Mouse (Mus musculus) lung, postnatal 0 days (tissue): ENCODE data around the gene Sapcd2. TPM values are rescaled to one million over a fixed set of nuclear protein-coding genes. Genes with fewer than 3 reads are reported as not detected.

Source experiments
- ATAC-seq: fragments of 200-750 bp; cut with Nextera tagmentation; 2 replicates; pipeline ENCODE4 v1.8.0; 2017; ENCODE audit warnings: moderate library complexity
- DNase-seq: peaks from one replicate; pipeline ENCODE4 v3.0.0-alpha.2; 2016; ENCODE audit warnings: low spot score
- H3K27ac ChIP-seq: fragments of 300-500 bp; sonication (generic); 2 replicates; pipeline ENCODE4 v1.5.1; 2014; ENCODE audit warnings: antibody characterized with exemption, mild to moderate bottlenecking, low read length, mixed read lengths
- H3K27me3 ChIP-seq: fragments of 300-500 bp; sonication (generic); replicated peaks from 2 replicates; pipeline ENCODE4 v1.6.1; 2014; ENCODE audit warnings: low read length, mixed read lengths; ENCODE audit not compliant: insufficient read depth
- H3K36me3 ChIP-seq: fragments of 300-500 bp; sonication (generic); 2 replicates; pipeline ENCODE4 v1.6.1; 2014; ENCODE audit warnings: low read length, mixed read lengths; ENCODE audit not compliant: insufficient read depth
- H3K4me1 ChIP-seq: fragments of 300-500 bp; sonication (generic); 2 replicates; pipeline ENCODE4 v1.6.1; 2014; ENCODE audit warnings: antibody characterized with exemption, low read depth, low read length, mixed read lengths; ENCODE audit not compliant: insufficient read depth
- H3K4me2 ChIP-seq: fragments of 300-500 bp; sonication (generic); replicated peaks from 2 replicates; pipeline ENCODE4 v1.6.1; 2014; ENCODE audit warnings: low read depth, mild to moderate bottlenecking, low read length, moderate library complexity, mixed read lengths
- H3K4me3 ChIP-seq: fragments of 300-500 bp; sonication (generic); 2 replicates; pipeline ENCODE4 v1.5.1; 2014; ENCODE audit warnings: low read depth, low read length
- H3K9ac ChIP-seq: fragments of 300-500 bp; sonication (generic); replicated peaks from 2 replicates; pipeline ENCODE4 v1.6.1; 2014; ENCODE audit warnings: low read depth, mild to moderate bottlenecking
- H3K9me3 ChIP-seq: fragments of 300-500 bp; sonication (generic); 2 replicates; pipeline ENCODE4 v1.6.1; 2016; ENCODE audit warnings: low read length, mixed read lengths
- CTCF ChIP-seq: IDR thresholded peaks from 2 replicates; pipeline ENCODE4 v1.5.1; 2016; ENCODE audit warnings: antibody characterized with exemption, mild to moderate bottlenecking
- EP300 ChIP-seq: IDR thresholded peaks from 2 replicates; pipeline ENCODE4 v1.6.1; 2016; ENCODE audit warnings: antibody characterized with exemption, mild to moderate bottlenecking, control low read depth
- WGBS: fragments of 180-500 bp; shearing (Covaris S2); extraction: QIAGEN DNeasy Blood & Tissue Kit; methylation state at CpG from one replicate; pipeline ENCODE4 v1.1.7; 2014; 5-methylcytosine and 5-hydroxymethylcytosine counted together
- polyA plus RNA-seq: library from polyadenylated mRNA; unstranded; fragments of >200 nt; fragmentation: Nextera tagmentation; extraction: Ambion mirVana; gene quantifications from 2 replicates; pipeline ENCODE4 v1.2.1, GENCODE M21; 2015

Gene Sapcd2
- polyA plus RNA-seq, 1 experiment from 2014 or later: 2.4 TPM

DNA sequence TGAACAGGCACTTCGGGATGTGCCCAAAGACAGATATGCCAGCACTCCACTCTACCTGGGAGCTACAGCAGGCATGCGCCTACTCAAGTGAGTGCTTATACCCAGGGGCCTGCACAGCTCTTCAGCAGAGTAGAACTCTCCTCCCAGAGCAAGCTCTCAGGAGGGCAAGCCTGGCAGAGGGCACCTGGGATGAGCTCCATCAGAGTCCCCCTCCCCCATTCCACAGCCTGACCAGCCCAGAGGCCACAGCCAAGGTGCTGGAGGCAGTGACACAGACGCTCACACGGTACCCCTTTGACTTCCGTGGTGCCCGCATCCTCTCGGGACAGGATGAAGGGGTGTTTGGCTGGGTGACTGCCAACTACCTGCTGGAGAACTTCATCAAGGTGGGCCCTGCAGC lies 25.9 kb downstream of the Sapcd2 start:
- H3K4me1 ChIP-seq: peaks cover 7% of the 10 kb centered on the region; the same call in 1 of the 2 replicates
- TF ChIP-seq CTCF (no peak), EP300 (no peak)
- no peak overlapping the region for H3K27ac ChIP-seq
- H3K4me2 ChIP-seq: no peak overlapping the region
- H3K9ac ChIP-seq: no peak overlapping the region
- no peaks in the 10 kb centered on the region for H3K36me3 ChIP-seq
- WGBS: 86% methylated on average over 7 of the region's 7 CpGs
- ATAC-seq: no peak
- H3K9me3 ChIP-seq: no peaks in the 10 kb centered on the region
- peaks cover 20% of the 10 kb centered on the region for H3K27me3 ChIP-seq
- H3K4me3 ChIP-seq: no peak overlapping the region
- no peak for DNase-seq

DNA sequence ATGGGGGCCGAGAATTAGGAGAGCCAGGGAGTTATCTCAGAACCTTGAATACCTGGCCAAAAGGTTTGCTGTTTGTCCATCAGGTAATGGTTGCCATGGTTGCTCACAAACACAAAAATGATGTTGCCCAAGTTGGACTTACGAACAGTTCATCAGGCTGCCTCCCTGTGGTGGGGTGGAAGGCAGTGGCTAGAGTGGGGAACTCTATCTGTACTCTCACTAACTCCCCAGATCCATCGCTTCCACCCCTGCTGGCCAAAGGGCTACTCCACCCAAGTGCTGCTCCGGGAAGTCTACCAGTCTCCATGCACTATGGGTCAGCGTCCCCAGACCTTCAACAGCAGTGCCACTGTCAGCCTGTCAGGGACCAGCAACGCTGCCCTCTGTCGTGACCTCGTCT lies 26.9 kb downstream of the Sapcd2 start, which contains the start of gene Npdc1:
TSS of gene Npdc1 (plus strand) at position 301 of the 400 bp plus-strand sequence.
- H3K9me3 ChIP-seq: no peaks in the 10 kb centered on the region
- DNase-seq: no peak
- H3K4me1 ChIP-seq: peaks cover 7% of the 10 kb centered on the region; the same call in 1 of the 2 replicates
- no peak for ATAC-seq
- TF ChIP-seq CTCF (no peak), EP300 (no peak)
- H3K4me2 ChIP-seq: no peak within 1 kb of the TSS
- no peak within 1 kb of the TSS for H3K27ac ChIP-seq
- 52% methylated on average over 8 of the region's 8 CpGs for WGBS
- no peak within 1 kb of the TSS for H3K4me3 ChIP-seq
- no peak within 1 kb of the TSS for H3K9ac ChIP-seq
- H3K27me3 ChIP-seq: peaks cover 23% of the 10 kb centered on the region
- no peaks in the 10 kb centered on the region for H3K36me3 ChIP-seq

DNA sequence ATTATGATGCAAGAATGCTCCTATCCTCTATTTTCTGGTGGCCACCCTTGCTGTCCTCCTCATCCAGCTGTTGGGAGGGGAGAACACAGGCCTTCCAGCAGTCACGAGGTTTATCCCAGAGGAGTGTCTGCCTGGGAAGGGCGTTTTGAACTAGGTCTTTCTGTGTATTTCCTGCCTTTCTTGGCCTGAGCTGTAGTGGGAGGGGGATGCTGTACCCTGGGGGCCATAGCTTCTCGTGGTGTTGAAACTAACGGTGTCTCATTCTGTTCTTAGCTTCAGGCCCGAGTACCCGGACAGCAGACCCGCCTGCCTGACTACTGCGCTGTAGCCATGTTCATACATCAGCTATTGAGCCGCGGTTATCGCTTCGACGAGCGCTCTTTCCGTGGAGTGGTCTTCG lies 28.2 kb downstream of the Sapcd2 start:
- Histone ChIP-seq H3K9me3 (no peaks in the 10 kb centered on the region), H3K4me2 (peak overlapping the region; percentile 28; the same call in 1 of the 2 replicates), H3K4me3 (no peak overlapping the region), H3K27ac (no peak overlapping the region), H3K36me3 (no peaks in the 10 kb centered on the region), H3K4me1 (peaks cover 4% of the 10 kb centered on the region; the same call in 1 of the 2 replicates), H3K9ac (no peak overlapping the region), H3K27me3 (peaks cover 22% of the 10 kb centered on the region)
- no peak for TF ChIP-seq EP300
- no peak for TF ChIP-seq CTCF
- no peak for DNase-seq
- WGBS: 16% methylated on average over 16 of the region's 16 CpGs
- no peak for ATAC-seq

DNA sequence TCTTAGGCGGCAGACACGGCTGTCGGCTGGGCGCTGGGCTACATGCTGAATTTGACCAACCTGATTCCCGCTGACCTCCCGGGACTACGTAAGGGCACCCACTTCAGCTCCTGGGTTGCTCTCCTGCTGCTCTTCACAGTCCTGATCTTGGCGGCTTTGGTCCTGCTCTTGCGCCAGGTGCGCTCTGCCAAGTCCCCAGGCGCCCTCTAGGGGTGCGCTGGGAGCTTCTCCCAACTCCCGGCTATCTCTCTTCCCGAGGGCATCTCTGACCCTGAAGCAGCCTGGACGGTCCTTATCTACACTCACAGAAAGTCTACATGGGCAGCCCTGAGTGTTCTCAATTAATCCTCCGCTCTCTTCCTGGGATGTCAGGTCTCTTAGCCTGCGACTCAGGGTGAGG lies 28.6 kb downstream of the Sapcd2 start:
- Histone ChIP-seq H3K9ac (no peak overlapping the region), H3K36me3 (no peaks in the 10 kb centered on the region), H3K4me2 (peak overlapping the region; percentile 28), H3K4me3 (no peak overlapping the region), H3K9me3 (no peaks in the 10 kb centered on the region), H3K27me3 (peaks cover 20% of the 10 kb centered on the region), H3K4me1 (peaks cover 4% of the 10 kb centered on the region; the same call in 1 of the 2 replicates), H3K27ac (no peak overlapping the region)
- DNase-seq (peak; percentile 76), ATAC-seq (peak; percentile 43)
- TF ChIP-seq EP300 (no peak), CTCF (peak; percentile 74)
- 5% methylated on average over 17 of the region's 17 CpGs for WGBS

DNA sequence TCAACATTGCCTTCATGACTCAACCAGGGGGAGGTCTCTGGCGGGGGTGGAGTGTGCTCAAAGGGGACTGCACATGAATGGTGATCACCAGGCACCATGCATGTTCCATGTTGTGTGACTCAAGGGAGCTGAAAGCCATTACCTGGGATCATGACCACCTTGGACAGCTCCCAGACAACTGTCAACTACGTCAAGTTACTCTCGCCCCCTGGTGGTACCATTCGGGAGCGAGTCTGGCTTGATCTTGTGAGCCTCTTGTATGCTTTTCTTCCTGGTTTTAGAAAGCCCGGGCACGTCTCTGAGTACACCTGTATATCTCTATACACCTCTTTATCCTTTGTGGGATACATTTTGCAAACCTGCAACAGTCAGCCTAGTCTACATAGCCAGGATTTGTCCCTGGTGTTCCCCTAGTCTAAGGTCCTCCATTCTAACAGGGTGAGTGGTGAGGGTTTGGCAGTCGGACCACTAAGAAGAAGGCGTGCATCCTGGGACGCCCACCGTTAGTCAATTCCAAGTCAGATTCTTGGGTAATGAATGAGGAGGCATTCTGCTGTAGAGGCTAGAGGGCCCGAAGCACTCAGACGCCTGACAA lies 30.4 kb downstream of the Sapcd2 start:
- 1% methylated on average over 13 of the region's 13 CpGs for WGBS
- Histone ChIP-seq H3K27me3 (peaks cover 20% of the 10 kb centered on the region), H3K4me2 (peak overlapping the region; percentile 69), H3K36me3 (no peaks in the 10 kb centered on the region), H3K9ac (no peak overlapping the region), H3K27ac (no peak overlapping the region), H3K4me1 (no peaks in the 10 kb centered on the region), H3K4me3 (peak overlapping the region; percentile 44), H3K9me3 (no peaks in the 10 kb centered on the region)
- no peak for TF ChIP-seq EP300
- peak; percentile 86 for TF ChIP-seq CTCF
- peak; percentile 81 for DNase-seq
- ATAC-seq: peak; percentile 43

DNA sequence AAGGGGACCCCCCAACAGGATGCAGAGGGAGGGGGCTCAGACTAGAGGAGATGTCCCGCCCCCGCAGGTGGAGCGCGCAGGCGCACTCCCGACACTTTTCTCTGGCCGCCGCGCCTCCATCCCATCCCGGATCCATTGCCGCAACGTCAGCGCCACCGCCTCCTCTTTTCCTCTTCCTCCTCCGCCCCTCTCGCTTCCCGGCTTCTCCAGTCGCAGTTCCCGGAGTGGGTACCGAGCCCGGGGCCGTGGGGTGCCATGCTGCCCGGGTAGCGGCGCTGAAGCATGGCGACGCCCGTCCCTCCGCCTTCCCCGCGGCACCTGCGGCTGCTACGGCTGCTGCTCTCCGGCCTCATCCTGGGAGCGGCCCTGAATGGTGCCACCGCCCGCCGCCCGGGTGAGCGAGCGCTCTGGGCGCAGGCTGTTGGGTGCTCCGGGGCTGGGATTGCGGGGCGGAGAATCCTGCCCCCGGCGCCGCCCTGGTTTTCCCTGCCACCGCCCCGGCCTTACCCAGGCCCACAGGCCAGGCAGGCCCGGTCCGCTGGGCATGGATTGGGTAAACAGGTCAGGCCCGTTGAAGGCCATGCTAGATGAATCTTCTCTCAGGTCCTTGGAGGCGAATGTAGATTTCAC lies 31.0 kb downstream of the Sapcd2 start:
- 6% methylated on average over 50 of the region's 54 CpGs for WGBS
- peaks cover 20% of the 10 kb centered on the region for H3K27me3 ChIP-seq

More for the DNA sequence above, 31.0 kb downstream of the Sapcd2 start:
- no peak overlapping the region for H3K27ac ChIP-seq
- no peaks in the 10 kb centered on the region for H3K4me1 ChIP-seq
- peak overlapping the region; percentile 44 for H3K4me3 ChIP-seq
- TF ChIP-seq EP300: no peak
- peak overlapping the region; percentile 34 for H3K9ac ChIP-seq
- peak; percentile 41 for DNase-seq
- no peaks in the 10 kb centered on the region for H3K36me3 ChIP-seq
- H3K4me2 ChIP-seq: peak overlapping the region; percentile 69
- H3K9me3 ChIP-seq: no peaks in the 10 kb centered on the region
- peak; percentile 53 for ATAC-seq
